Mouse (Mus musculus) left cerebral cortex, postnatal 4 days (tissue): Measurements from ENCODE around the gene Cd33. TPM values are rescaled to one million over a fixed set of nuclear protein-coding genes. Genes with fewer than 3 reads are reported as not detected.

Experiments used
- DNase-seq: peaks from one replicate; pipeline ENCODE4 v3.0.0-alpha.2; 2022
- intact Hi-C: fragments of 180-260 bp; cut with DNase I; formaldehyde crosslinking; loops from one replicate; pipeline ENCODE4 v1.15.1; 2025
- total RNA-seq, 2 experiments: library from RNA; stranded (reverse); gene quantifications; 2 replicates each; pipeline ENCODE4 v1.2.3; 2021

Gene Cd33
- total RNA-seq, result 1 to 10 TPM; 2.3 to 2.5 TPM

DNA sequence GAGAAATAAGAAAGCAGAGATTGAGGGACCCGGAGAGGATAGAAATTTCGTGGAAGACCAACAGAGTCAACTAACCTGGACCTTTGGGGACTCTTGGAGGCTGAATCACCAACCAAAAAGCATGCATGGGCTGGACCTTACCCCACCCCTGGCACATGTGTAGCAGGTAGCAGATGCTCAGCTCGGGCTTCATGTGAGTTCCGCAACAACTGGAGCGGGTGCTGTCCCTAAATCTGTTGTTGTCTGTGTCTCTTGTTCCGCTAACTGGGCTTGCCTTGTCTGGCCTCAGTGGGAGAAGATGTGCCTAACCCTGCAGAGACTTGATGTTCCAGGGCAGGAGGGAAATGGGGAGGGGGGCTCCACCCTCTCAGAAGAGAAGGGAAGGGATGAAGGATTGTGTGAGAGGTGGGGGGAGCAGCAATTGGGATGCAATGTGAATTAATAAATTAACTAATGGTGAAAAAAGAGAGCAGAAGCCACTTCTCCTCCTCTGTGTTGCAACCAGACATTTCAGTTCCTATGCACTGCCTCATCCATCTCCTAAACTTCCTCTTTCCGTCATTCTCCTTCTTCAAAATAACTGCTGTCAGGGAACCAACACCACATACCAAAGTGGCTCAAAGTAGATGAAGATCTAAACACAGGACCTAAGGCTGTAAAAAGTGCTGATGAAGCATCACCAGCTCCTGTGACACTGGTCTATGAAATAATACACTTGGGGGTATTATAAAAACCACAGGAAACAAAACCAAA is at the start of gene Cd33:
Gene Cd33, minus strand, starts transcription at position 204 of the 753 bp plus-strand sequence.
- DNase-seq, result no peak

DNA sequence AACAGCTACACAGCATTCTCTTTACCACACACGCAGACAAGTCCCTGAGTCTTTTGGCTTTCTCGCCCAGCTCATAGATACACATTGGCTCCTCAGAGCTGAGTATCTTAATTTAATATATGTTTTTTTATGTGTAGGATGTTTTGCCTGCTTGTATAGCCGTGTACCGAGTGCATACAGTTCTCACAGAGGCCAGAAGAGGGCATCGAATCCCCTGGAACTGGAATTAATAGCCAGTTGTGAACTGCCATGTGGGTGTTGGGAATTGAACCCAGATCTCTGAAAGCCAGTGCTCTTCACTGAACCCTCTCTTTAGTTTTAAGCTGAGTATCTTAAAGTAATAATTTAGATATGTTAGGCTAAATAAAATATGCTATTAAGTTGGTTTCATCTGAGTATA is 40.6 kb upstream of the Cd33 start:
- intact Hi-C loops, result loop anchor here (10.0 kb wide), 1 partner anchor 90 kb away; the partner anchor contains the start of gene Ctu1
- no peak for DNase-seq

More for the DNA sequence above, at the start of gene Cd33:
- intact Hi-C loops, result no loop called here

DNA sequence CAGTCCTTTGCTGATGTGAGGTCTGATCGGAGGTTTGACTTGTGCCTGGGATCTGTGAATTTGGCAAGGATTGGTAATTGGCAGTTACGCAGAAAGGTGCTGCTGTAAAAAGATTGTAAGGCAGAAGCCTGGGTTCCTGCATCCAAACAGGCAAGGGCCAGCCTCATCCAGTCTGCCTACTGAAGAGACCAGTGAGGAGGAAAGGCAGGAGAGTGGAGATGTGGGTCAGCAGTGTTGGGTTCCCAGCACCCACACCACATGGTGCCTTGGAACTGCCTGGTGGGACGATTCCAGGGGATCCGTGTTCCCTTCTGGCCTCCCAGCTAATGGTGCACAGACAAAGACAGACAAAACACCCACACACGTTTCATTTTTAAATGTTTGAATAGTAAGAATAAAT is 36.3 kb upstream of the Cd33 start:
- no peak for DNase-seq

DNA sequence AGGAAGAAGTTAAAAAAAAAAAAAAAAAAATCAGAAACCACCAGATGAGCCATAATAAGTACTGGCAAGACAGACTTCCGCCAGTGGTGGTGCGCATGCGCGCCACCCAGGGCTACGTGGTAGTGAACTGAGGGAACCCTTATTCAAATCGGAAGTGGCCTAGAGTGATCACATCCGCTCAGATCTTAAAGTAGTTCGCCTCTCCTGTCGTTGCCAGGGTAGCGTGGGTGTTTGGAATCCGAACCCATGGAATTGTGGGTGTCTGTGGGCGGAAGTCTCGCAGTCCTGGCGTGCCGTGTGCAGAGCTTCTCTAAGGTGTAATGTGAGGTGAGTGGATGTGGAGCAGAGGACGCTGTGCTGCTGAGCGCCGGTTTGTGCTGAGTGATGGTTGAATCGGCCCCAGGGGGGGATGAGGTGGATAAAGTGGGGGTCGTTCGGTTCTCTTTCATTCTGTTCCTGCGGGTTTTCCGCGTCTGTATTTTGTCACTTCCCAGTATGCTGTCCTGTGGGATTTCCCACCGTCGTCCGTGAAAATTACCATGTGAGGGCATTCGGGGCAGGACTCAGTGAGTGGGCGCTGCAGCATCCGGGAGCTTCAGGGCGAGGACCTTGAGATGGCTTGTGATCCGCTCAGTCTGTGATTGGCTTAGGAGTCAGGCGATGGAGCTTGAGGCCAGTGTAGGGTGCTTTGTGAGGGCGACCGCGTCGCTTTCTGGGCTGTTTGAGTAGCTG is 35.4 kb upstream of the Cd33 start, which contains the start of gene Zfp719:
Gene Zfp719, plus strand, starts transcription at position 171 of the 732 bp plus-strand sequence.
- intact Hi-C loops, result loop anchor here (10.0 kb wide), 1 partner anchor 95 kb away; the partner anchor contains the start of gene Ctu1
- peak; percentile 93 for DNase-seq

More for the DNA sequence above, 36.3 kb upstream of the Cd33 start:
- intact Hi-C loops, result loop anchor here (10.0 kb wide), 1 partner anchor 94 kb away; the partner anchor contains the start of gene Ctu1

DNA sequence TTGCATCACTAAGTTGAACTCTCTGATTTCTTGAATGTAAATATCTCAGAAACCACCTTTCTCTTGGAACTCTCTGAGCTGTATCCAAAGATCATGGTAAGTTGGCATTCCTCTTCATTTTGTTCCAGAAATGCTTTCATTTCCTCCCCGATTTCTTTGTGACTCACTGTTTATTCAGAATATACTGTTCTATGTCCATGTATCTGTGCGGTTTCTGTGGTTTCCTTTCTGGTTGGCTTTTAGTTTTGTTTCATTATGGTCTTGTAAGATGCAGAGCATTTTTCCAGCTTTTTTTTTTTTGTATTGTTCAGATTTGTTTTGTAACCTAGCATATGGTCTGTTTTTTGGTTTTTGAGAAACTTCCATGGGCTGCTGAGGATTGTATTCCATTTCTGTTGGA is 27.0 kb upstream of the Cd33 start:
- no peak for DNase-seq
- intact Hi-C loops, result no loop called here

DNA sequence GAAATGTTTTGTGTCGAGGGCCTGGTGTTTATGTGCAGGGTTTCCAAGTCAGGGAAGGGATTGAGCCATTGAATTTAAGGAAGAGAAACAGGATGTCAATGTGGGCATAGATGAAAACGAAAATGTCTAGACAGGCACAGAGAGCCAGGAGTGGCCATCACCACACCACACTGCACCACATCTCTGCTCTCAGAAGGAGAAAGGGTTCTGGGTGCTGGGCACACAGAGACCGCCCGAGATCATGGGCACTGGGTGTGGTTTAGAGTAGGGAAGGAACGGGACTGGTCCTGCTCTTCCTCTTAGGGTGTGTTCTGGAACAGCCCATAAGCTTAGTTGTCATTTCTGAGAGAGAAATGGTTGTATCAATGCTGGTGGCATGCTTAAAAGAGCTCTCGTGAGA is 19.1 kb upstream of the Cd33 start:
- intact Hi-C loops, result no loop called here
- DNase-seq, result no peak

DNA sequence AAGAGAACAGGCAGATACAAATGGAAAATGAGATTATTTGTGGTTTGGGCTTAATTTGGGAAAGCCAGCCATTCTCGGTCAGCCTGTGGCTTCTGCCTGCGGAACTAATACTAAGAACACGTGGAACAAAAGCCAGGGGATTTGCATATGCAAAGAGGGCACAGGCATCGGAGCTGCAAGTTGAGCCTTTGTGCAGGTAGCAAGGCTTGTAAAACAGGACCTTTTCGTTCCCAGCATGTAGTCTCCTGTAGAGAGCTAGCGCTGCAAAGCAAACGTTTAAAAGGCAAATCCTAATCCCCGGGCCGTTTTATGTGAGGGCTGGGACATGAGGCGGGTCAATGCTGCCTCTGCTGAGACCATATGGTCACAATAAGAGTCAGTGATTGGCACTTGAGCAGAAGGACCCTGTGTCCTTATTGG is 18.4 kb upstream of the Cd33 start:
- intact Hi-C loops, result no loop called here
- peak; percentile 18 for DNase-seq

DNA sequence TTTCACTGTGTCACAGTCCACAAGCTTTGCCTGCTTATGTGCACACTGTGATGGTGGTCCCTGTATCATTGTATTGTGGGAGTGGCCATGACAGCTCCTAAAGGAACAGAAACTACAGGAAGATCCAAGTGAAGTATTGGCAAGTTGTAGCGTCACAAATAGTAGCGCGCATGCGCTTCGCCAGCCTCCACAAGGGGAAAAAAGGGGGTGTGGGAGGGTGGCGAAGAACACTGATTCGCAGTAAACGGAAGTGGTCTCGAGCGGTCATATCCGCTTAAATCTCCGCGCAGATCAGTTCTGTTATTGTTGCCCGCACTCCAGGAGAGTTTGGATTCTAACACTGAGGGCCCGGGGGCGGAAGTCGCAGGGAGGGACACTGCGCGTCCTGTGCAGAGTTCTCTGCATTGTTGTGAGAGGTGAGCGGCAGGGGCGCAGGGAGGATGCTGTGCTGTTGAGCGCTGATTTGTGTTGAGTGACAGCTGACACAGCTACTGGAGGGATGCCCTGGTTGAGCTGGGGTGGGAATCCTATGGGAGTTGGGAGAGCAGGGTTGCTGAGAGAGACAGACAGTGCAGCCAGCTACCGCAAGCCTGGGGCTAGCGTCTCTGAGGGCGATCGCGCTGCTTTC is 17.9 kb upstream of the Cd33 start, which contains the start of gene Zfp658:
Gene Zfp658, plus strand, starts transcription at position 251 of the 628 bp plus-strand sequence.
- DNase-seq, result peak; percentile 91
- intact Hi-C loops, result no loop called here

DNA sequence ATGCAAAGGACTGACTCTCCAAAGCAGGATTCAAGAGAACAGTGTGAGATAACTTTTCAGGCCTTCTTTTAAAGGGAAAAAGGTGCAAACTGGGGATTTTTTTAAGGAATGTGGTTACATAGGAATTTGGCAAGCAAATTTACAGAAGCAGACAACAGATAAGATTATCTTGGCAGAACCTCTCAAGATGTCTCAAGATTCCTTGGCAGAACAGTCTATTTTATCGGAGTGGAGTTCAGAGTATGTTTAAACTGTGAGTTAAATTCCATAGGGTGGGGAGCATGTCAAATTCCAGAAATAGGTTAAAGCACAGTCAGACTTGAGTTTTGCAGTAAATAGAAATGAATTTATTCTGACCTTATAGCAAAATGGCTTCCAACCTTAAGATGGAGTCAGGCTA is 12.7 kb upstream of the Cd33 start:
- no peak for DNase-seq
- intact Hi-C loops, result no loop called here

DNA sequence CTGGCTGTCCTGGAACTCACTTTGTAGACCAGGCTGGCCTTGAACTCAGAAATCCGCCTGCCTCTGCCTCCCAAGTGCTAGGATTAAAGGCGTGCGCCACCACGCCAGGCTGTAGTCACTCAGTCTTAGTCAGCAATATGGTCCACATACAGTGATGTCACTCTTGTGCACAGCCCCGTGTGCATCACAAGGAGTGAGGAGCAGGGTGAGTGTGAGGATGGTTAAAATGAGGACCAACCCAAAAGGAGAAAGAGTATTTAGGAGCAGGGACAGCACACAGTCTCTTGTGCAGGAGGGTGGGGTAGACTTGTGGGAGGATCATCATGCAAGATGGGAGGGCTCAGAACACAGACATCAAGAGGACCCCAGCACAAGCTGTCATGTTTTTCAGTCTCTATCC is 11.1 kb upstream of the Cd33 start:
- intact Hi-C loops, result no loop called here
- DNase-seq, result no peak

DNA sequence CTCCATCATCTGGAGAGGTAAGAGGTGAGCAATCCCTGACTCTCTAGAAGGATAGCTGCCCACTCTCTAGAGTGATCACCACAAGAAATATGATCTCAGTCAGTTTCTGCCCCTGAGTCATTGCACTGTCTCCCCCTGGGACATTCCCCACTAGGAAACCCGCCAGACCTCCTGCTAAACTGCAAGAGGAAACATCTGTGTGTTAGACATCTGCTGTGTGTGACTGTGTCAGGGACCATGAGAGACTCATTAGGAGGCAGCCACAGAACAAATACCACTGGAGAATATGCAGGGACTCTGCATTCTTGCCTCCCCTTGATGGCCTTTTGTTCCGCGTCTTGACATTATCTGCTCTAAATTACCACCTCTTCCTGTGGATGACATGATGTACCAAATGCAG is 10.3 kb upstream of the Cd33 start:
- no peak for DNase-seq
- intact Hi-C loops, result no loop called here

DNA sequence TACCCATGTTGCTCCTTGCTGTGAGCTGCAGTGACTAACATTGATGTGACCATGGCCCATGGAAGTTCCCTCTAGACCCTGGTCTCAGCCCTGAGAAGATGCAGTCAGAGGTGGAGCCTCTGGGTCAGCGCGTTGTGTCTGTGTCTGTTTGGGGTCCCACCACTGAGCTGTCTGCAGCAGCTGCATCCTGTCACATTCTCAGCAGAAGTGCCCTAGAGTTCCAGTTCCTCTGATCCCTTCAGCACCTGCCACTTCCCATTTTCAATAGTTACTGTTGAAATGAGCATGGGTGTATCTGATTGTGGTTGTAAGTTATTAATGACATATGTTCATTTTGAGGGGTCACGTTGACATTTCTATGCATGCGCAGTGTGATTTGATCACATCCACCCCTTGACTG is 8.9 kb upstream of the Cd33 start:
- intact Hi-C loops, result no loop called here
- no peak for DNase-seq

DNA sequence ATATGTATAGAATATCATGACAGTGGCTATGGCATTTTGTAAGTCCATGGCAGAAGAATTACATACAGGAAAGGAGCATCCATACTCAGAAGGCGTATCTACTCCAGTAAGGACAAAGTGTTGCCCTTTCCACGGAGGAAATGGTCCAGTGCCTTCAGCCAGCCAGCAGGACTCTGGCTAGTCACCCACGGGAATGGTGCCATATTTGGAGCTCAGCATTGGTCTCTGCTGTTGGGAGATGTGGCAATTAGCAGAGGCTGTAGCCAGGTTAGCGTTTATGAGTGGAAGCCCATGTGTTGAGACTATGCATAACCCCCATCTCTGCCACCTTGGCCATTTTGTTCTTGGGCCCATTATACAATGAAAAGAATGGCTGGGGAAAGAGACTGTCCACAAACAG is 4.0 kb upstream of the Cd33 start:
- intact Hi-C loops, result no loop called here
- no peak for DNase-seq

DNA sequence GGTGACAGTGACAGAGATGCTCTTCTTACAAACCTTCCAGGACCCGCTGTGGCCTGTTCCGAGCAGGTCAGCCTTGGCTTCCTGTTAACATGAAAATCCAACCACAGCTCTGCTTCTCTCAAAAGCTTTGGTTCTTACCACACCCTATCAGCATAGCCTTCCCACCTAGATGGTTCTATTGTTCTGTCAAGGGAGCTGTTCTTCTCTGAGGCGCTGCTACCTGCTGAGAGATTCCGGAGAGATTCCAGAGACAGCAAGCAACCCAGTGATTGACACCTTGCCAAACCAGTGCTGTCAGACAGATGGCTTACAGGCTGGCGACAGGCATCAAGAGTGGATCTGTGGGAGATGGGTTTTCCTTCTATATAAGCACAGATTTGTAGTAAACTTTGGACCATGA is 3.4 kb upstream of the Cd33 start:
- peak; percentile 30 for DNase-seq
- intact Hi-C loops, result no loop called here

DNA sequence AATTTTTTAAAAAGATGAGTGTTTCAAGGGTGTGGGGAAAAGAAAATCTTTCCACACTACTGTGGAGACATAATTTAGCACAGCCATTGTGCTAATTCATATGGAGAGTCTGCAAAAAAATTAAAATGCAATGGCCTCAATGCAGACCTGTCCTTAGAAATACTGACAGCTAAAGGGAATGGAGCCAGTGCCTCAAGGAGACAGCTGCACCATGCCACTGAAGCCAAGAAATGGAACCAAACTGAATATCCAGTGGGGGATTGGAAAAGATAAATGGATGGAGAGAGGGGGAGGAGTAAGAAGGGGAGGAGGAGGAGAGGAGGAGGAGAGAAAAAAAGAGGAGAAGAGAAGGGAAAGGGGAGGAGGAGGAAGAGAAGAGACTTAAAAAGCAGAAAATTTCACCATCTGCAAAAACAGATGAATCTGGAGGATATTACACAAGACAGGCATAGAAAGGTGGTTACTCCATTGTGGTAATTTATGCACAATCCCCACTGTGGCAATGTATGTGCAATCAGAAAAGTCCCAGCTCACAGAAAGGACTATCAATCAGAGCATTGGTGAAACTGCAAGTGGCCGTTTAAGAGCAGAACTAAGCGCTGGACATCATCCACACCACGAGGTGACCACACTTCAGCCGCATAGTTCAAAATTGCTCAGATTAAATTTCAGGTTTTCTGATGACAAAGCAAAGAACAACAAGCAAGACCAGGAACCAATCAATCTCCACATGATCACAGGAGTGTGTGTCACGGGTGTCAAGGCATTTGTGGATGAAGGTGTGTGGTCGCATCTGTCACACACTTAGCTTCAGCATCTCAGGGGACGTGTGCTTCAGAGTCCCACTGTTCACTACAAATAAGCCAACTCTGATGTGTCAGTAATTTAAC is 1.7 kb upstream of the Cd33 start:
- intact Hi-C loops, result no loop called here
- DNase-seq, result peak; percentile 23

DNA sequence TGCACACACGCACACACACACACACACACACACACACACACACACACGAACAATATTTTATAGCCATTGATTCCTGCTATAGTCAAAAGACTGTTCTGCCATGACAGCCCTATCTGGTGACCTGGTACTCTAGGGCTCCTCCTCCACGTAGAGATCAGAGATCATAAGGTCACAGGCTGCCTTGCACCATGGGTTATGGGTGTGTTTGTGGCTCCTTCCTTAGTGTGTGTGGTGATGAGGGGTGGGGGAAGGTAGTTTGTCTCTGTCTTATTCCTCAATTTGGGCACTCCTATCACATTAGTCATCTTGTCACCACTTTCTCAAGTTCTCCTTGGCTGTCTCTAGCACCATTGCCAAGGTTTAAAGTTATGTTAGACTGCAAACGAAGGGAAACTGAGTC is 5.7 kb downstream of the Cd33 start:
- DNase-seq, result no peak
- intact Hi-C loops, result no loop called here

DNA sequence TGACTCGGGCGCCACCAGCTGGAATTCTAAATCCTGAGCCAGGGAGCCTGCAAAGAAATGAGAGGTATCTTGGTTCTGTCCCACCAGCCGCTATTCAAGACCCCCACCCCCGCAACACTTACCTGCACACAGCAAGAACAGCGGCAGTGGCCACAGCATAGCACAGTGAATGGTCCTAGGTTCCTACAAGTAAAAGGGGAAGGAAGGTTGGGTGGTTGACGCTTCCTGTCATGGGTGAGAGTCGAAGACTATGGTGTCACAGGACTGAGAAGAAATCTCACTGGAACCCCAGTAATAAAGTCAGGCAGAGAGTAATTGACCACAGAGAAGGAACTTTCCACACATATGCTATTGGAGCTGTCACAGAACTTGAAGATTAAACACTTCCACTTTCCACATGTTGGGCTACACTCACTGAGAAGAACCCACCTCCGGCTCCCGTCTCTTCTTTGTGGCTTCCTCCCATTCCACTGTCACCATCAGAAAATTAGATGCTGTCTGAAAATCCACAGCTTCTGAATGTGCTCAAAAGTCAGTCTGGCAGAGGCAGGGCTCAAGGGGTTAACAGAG is 11.2 kb downstream of the Cd33 start:
- intact Hi-C loops, result no loop called here
- DNase-seq, result no peak

DNA sequence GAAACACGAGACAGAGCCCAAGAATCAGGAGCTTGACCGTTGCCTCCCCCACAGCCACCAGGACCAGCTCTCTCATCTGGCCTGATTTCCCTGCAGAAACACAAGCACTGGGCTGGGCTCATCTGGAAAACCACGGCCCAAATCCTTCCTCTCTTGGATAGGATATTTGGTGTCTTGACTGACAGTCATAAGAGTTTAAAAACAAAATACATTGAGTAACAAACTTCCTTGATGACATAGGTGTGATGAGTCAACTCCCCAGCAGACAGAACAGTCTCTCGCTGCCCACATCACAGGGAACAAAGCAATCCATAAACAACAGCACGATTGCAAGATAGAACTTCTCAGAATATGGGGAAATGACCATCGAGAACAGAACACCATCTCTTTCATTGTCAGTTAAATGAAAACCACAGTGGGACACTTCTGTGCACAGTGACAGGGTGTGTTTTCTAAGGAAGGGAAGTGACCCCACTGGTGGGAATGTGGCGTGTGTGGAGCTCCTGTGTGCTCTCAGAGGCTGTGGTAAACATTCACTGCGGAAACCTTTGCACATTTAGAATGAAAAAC is 13.9 kb downstream of the Cd33 start:
- no peak for DNase-seq
- intact Hi-C loops, result no loop called here

DNA sequence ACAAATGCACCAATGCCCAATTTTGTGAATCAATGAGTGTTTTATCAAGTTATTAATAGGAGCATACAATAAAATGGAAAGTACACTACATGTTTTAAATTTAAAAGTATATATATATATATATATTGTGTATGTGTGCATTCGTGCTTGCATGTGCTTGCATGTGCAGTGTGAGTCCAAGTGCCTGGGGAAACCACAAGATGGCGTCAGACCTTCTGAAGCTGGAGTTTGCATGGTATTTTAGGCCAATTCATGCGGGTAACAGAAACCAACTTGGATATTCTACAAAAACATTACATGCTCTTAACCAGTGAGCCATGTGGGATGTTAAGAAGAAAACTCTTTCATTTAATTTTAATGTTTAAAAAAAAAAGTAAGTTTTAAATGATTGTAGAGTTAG is 18.9 kb downstream of the Cd33 start:
- no peak for DNase-seq
- intact Hi-C loops, result no loop called here

DNA sequence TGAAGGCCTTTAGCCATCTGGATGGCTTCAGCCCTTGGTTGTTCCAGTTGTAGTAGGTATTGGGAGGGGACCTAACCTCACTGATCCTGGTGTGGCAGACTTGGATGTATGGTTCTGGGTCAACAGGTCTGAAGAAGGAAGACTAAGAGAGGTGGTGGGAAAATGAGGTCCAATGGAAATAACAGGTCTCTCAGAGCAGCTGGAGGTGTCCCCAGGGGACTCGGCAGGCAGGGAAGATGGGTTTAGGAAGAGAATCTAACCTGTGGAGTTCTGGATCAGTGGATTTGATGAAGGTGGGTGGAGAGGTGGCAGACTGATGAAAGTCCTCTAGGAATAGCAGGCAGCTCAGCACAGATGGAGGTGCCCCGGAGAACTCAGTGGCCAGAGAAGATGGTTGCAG is 21.5 kb downstream of the Cd33 start:
- intact Hi-C loops, result no loop called here
- DNase-seq, result no peak
